Mouse (Mus musculus) granulocyte monocyte progenitor cell, adult 5-6 weeks (primary cell): ENCODE measurements around the gene Il20rb. TPM values are rescaled to one million over a fixed set of nuclear protein-coding genes. Genes with fewer than 3 reads are reported as not detected.

Source experiments
- ATAC-seq: replicated peaks from 2 replicates; pipeline ENCODE4 v1.8.0; 2016; ENCODE audit warnings: mild to moderate bottlenecking, moderate TSS enrichment, inconsistent platforms; ENCODE audit not compliant: poor library complexity, severe bottlenecking
- total RNA-seq, 2 experiments: library from RNA; stranded (forward) in 1 of 2; stranded (reverse) in 1 of 2; fragments of 200-712, 200-1000 nt in 1 of 2; fragments of >200 nt in 1 of 2; fragmentation: Nextera tagmentation in 1 of 2; gene quantifications; 2 replicates each; pipeline ENCODE4 v1.2.3; 2014 to 2017

Il20rb gene
- total RNA-seq, 2 experiments from 2014 or later: 0.84 to 2.0 TPM

DNA sequence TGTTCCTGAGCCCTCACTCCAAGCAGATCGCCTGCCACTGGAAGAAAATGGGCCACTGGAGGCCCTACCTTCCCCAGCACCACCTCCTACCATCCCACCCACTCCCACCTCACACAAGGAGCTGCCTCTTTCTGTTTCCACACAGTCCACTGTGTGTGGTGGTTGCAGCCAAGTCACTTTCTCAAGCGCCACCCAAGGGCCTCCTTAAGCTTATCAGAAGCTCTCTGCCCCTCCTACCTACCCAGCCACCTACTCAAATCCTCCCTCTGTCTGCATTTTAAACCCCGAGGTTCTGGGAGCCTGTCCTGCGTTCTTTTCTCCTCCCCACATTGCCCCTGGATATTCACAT lies 15.0 kb downstream of the Il20rb start:
- no peak for ATAC-seq

DNA sequence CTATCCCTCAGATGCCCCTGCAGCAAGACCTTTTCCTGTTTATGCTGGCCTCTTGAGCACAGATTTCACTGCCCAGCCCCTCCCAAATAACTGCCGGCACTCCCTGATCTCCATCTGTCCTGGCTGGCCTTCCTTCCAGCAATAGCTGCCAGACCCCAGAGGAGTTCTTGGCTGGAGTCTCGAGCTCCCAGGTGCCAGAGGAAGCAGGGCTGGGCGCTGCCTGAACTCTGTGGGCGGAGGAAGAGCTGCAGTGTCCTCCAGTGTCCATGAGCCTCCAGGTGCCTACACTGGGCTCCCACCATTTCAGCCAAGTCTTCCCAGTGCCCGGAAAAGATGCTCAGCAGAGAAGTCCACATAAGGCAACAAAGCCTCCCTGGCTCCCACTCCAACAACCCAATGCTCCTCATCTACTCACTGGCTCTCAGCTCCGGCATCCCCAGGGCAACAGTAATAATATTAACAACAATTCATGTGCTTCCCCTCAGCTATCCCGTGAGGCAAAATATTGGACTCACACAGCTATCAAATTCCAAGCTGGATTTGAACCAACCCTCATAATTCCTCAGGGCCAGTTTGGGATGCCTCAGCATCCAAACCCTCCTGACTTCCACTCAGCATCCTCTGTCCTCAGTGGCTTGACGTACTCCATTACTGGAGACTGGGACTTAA lies 15.5 kb downstream of the Il20rb start:
- ATAC-seq: no peak

DNA sequence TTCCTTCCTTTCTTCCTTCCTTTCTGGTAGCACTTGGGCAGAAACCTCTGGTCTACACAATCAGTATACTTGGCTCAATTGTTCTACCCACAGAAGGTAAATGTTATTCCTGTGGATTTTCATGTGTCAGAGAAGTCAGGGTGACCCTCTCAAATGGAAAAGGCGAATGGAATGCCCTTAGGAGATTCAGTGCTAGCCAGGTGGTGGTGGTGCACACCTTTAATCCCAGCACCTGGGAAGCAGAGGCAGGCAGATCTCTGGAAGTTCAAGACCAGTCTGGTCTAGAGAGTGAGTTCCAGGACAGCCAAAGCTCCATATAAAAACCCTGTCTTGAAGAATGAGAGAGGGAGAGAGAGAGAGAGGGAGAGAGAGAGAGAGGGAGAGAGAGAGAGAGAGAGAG lies 16.4 kb downstream of the Il20rb start:
- ATAC-seq: no peak

DNA sequence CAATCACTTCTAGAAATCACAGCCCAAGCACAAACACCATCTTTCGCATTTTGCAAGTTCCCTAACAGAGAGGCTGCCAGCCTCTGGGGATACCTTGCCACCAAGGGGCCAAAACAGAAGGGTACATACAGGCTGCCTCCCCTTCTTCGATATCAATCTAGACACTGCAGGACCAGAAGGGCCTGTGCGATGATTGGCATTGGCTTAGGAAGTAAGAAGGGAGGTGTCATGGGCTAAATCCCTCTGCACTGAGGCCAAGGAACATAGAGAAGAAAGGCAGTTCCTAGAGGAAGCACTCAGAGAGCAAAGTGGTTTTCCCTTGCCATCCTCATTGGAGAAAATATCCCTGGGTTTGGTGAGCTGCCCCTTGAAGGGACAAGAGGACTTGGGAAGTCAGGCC lies 16.9 kb downstream of the Il20rb start:
- ATAC-seq: no peak

DNA sequence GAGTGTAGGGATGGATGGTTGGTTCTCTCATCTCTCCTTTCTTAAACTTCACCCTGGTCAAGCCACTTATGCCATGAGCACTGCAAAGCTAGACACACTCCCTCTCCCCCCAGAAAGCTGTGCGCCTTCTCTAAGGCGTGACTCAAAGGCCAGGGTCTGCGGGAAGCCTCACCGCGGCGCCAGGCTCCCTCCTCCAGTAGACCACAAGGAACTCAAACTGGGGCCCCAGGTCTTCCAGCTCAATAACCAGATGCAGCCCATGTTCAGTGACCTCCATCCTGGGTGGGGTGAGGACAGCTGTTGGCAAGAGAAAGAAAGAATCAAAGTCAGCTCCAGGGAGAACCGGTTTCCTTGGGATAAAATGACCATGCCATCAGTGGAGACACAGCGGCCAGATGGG lies 18.4 kb downstream of the Il20rb start:
- ATAC-seq: no peak

DNA sequence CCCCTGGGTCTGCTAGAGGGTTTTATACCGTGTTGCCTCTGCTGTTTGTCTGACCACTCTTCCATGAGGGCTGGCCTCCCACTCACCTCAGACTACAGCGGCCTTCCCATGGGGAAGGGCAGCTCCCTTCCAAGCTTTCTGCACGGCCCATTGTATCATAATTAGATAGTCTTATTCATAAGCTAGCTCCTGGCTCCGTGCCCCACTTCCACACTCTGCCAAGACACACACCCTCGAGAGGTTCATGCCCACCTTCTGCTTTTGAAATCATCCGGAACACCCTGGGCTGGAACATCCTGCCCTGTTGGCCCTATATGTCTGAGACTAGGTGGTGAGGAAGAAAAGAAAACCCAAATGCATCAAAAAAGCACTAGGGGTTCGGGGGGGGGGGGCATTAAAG lies 18.9 kb downstream of the Il20rb start:
- no peak for ATAC-seq

DNA sequence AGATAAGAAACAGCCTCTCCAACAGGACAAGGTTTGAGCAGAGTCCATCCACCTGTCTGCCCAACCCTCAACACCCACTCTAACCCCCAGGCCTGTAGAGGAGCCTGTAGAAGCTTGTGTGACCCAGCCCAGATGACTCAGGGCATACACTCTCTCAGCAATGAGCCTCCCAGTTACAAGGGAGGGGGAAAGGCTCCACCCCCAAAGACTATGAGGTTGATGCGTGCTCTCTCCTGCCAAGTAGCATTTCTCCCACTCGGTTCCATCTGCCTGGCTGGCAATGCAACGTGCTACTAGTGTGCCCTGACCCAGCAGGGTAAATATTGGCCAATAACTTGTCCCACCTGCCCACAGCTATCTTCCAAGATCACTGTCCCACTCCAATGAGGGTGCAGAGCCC lies 19.8 kb downstream of the Il20rb start:
- no peak for ATAC-seq

DNA sequence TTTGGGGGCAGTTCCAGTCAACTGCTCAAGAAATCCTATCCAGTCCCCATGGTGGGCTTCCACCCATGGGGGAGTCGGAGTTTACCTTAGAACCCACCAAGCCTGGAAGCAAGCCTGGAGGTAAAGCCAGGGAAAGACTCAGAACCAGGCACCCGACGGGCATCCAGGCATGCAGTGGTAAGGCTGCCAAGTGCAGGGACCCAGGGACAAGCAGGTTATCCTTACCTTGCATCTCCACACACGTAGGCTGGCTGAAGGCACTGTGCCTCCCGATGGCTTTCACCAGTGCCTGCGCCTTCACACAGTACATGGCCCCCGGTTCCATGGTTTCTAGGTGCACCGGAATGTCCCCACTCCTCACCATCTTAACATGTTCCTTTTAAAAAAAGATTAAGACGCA lies 20.6 kb downstream of the Il20rb start:
- ATAC-seq: no peak

DNA sequence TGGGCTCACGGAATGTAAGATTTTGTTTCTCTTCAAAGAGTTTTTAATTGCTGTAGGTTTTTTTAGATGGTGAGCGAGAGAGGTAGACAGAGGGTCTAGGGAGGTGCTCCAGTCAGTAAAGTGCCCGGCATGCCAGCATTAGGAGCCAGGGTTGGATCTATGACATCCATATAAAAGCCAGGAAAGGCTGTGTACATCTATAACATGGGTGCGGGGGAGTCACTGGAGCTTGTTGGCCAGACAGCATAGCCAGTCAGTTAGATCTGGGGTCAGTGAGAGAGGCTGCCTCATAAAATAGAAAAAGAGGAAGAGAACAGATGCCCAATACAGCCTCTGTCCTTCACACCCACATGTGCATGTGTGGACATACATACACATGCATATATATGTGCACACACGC lies 21.2 kb downstream of the Il20rb start:
- no peak for ATAC-seq

DNA sequence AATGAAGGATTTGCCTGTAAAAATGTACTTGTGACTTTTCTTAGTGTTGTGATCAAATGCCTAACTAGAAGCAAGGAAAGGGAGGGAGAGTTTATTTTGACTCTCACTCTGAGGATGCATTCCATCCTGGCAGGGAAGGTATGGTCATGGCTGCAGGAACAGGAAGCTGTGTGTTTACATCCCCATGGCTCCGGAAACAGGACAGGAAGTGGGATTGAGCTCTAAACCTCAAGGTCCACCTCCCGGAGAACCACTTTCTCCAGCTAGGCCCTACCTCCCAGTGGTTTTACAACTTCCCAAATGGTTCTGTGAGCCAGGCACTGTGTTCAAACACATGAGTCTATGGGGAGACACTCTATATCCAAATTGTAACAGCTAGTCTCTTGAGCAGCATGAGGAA lies 22.8 kb downstream of the Il20rb start:
- peak; percentile 69 for ATAC-seq

DNA sequence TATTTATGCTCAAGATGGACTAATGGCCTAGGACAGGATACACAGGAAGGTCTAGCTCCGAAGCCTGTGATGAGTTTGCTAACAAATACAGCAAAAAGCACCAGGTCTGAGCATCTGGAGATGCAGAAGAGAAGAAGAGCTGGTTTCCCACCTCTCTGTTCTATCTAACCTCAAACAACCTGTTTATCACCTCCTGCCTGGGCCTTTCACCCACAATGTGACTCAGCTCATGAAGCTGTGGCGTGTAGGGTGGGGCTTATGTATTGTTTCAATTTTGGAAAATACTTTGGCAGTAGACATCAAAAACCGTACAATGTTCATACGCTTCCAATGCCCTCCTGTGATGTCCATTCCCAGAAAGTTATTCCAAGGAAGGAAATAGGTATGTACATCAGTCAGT lies 24.5 kb downstream of the Il20rb start:
- ATAC-seq: no peak

DNA sequence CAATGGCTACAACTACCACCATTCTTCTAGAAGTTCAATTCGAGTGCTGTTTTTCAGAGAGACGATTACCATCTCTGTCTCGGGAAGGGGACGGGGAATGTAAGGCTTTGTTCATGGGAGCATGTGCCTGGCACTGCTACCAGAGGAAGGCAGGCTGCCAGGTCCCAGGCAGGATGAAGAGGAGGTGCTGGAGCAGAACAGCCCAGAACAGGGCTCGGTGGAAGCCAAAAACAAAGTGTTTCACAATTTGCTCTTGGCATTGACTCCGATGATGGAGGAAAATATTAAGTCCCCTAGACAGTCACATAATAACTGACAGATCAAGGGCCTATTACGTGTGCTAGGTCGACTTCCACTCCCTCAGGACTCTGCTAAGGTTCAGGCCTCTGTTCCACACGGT lies 24.9 kb downstream of the Il20rb start:
- no peak for ATAC-seq

DNA sequence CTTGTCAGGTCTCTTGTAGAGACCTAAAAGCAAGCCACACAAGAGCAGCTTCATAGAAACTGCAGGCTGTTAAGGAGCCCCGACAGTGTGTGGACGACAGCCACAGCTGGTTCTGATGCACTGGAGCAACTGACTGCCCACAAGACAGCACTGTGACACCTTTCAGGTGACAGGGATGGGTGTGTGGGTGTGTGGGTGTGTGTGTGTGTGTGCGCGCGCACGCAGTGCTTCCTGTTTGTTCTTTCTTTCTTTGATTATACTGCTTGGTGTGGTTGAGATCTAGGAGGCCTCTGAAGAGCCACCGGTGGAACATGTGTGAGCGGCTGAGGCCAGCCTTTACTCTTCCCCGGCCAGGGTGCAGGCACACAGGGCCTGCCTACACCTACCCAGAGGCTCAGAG lies 26.4 kb downstream of the Il20rb start:
- no peak for ATAC-seq

DNA sequence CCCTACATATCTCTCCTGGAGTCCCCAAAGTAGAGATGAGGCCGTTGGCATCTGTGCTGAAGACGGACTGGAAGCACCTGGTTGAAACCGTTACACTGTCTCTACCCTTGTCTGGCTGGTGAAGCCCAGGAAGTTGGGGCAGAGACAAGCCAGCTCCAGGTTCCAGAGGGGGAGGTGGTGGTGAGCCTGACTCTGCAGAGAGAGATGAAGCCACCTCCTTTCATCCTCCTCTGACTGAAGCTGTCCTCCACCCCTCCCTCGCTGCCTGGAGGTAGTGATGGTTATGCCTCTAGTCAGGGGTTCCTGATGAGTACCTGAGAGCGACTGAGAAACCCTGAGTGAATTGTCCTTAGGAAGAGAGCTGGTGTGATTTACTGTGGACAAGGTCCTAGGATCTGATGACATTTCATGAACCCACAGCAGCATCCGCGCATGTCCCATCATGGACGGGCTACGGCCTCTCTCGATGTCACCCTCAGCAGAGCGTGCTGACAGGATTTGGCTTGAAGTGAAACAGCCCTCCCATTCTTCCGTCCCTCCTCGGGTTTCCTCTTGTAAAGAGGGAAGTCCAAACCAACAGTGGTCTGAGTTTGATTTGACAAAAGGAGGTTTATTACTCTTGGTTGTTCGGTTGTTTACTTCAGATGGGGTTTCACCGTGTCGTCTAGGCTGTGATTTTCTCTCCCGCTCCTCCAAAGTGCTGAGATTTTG lies 28.5 kb downstream of the Il20rb start:
- ATAC-seq: peak; percentile 49

DNA sequence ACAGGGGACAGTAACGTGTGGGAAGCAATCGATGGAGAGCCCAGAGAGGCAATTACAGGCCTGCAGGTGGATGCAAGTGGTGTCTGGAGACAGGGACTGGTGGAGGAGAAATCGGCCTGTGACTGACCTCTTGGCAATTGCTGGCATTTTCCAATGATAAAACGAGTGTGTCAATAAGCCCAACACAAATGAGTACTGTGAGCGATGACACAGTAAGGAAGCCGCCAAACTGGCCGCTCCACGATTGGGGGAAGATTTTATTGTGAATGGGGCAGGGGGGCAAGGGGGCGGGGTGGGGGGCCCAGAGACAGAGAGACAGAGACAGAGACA lies 32.0 kb downstream of the Il20rb start:
- no peak for ATAC-seq

DNA sequence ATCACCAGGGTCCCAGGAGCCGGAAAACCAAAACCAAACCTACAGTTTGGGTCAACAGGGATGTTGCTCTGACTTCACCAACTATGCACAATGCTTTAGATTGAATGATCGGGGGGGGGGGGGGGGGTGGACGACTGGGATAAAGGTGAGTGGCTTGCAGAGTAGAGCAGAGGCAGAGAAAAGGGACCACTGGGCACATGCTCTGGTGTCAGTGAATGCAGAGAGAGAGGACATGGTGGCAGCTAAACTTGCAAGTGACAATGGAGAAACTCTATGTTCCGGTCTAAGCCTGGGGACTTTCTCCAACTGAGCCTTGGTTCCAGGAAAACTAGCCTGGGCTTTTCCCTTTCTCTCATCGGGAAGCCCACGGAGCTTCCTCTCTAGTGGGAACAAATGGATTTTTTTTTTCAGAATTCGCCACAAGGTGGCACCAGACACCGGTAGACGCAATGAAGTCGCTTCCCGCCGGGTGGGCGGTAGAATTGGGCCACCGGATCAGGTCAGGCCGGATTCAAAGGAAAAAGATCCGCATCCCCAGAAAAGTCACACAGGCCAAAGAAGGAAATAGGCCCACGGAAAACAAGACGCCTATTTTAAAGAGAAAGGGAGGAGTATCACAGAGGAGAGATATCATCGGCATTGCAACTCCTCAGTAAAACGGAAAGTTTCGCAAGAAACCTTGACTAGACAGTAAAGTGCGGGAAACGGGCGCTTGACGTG lies 32.5 kb downstream of the Il20rb start:
- peak; percentile 68 for ATAC-seq

DNA sequence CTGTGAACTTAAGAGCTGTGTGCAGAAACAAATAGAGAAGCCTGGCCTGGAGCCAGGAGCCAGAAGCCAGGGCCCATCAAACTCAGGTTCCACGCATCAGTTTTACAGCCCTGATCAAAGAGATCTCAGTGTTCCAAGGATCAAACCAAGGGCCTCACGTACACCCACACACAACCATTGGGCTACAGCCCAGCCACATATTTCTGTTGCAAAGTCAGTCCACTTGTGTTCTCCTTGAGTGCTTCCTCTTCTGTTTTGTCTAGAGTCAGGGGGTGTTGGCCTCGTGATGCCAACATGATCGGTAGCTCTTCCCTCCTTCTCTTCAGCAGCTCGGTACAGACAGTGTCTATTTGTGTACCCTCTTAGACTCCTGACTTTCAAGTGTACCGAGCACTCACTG lies 34.2 kb downstream of the Il20rb start:
- peak; percentile 36 for ATAC-seq

DNA sequence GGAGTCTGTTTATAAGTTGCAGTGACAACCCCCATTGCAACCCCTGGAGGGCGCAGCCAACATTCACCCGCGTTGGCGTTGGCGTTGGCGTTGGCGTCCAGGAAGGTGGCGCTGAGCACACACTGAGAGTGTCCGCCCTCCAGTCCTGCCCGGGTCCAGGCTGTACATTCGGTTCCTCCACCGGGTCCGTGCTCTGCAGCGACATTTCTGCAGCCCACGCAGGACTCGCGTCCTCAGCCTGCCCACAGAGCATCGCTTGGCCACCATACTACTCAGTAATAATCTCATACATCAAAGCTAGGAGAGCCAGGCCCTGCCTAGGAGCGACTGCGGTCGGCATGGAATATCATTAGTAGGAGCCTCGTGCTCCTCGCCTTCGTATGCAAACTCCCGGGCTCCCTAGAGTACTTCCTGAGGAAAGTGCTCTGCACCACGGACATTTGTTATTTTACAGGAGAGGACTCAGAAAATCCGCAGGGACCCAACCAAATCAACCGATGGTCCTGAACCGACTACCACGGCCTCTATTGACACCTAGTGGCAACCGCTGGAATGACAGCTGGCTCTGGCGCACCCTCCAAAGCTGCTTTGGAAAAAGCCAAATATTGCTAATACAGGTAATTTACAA lies 40.4 kb downstream of the Il20rb start:
- ATAC-seq: peak; percentile 90

DNA sequence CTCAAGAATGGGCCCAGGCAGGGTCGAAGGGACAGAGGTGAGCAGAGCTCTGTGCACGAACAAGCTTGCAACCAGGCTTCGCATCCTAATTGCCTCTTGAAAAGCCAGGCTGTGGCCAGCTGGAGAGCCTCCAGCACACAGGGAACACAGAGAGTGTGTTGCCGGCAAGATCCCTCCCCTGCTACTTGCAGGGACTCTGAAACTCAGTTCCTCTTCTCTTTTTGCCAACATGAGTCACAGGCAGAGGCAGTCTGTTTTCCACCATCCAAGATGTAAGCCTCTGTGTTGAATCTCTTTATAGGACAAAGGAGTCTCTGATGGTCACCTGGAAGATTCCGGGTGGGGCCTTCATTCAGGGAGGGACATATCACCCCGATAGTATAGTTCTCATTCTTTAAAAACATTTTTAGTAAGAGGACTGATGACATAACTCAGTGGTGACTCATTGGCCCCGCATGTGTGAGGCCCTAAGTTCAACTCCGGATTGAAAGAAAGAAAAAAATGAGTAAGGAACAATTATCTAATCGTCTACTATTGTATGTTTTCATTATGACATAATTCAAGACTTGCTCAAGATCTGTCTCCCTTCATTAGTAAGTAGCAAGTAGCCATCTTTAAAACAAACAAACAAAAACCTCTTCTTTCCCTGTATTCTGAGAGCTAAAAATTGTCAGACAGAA lies 46.3 kb downstream of the Il20rb start:
- peak; percentile 84 for ATAC-seq

DNA sequence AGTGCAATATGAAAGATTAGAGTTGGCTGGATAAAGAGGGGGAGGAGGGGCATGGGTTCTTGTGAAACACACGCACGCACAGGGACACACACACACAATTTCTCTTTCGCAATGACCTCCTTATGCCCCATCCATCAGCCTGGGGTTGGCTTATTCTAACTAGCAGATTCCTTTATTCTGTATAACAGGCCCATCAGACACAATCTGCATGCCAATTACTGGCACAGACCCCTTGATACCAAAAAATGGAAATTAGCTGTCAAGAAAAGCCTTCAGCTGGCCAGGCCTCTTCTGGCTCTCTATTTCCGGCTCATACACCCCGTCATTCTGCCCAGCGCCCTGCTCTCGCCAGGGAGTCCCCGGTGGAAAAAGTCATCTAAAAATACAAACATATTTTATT lies 47.1 kb downstream of the Il20rb start:
- peak; percentile 71 for ATAC-seq

DNA sequence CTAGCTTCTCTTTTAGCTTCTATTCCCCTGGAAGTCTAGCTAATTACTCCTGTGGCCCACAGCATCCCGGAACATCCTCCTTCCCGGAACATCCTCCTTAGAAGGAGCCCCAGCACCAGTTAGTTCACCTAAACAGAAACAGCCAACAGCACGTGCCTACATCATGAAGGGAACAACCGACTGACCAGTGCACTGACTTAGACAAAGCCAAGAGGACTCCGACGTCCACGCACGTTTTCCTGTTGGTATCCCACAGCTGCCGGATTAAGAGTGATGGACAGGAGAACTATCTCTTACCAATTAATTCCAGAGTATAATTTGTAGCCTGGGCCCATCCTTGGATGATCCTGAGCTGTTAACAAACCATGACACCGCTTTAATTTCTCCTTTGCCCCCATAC lies 47.6 kb downstream of the Il20rb start:
- no peak for ATAC-seq
